Mouse (Mus musculus): ENCODE measurements around the gene Akap3. TPM values are rescaled to one million over a fixed set of nuclear protein-coding genes. Genes with fewer than 3 reads are reported as not detected.

The Akap3 gene
- not detected for polyA plus RNA-seq (2017; shearing (Covaris generic))

DNA sequence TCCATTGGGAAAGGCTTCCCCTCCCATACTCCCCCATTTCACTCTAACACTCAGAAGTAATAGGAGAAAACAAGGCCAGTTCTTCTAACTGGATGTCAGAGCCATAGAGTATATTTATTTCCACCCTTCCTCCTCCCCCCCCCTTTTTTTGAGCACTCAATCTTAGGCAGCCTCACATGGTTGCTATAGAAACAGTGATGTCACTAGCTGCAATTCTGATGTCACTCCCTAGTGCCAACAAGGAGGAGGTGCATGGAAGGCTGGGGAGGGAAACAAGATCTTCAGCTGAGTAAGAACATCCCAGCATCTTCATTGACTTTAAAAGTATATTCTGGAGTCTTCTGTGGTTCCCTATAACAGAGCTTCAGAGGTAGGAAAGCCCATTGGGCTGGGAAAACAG, at the start of gene Akap3:
Gene Akap3 (plus strand): TSS at position 218 of the 400 bp plus-strand sequence.

DNA sequence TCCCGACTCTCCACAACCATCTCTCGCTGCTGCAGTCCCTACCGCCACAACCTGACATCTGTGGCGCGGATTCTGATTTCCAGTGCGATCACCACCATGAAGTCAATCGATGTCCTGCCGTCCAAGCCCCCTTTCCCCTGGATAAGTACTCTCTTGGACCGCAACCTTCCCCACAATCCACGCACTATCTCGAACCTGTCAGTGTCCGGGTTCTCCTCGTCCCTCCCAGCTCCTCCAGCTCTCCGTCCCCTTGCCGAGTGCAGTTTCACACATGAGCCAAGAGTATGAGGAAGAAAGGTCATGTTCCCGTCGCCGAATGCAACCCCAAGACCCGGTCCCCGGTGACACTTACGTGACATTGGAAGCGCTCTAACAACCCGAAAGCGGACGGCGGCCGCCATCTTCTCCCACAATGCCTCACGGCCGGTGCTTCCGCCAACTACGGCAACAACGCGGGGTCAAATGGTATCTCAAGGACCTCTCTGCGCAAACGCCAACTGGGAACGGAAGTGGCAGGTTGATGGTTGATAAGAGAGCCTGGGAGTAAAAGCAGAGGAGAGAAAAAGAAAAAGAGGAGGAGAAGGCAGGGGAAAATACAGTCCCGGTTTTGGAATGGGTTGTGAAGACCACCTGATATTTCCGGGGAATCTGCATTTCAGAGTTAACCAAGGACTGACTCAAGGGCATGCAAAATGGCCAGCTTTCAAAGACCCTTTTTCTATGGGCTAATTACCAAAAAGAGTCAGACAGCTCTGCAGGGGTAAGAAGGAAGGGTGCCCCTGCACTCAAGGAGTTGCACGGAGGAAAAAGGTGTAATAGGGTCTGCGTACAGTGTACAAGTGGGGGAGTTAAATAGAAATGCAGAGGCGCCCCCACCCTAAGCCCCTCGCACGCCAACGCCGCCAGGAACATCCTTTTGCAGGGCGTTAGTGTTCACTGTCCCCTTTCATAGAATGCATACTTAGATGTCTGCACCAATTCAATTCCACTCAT, 3.9 kb upstream of the Akap3 start, which contains the start of gene Ndufa9:
Gene Ndufa9 (minus strand): TSS at position 425 of the 993 bp plus-strand sequence.

GRCm38 (mm10) chr6:126921111-126921881, 68.4 kb downstream of the Akap3 start, which contains the start of gene Dyrk4:
Dyrk4 (minus strand) TSS chr6:126921839.

Other genes with a start within 250 kb of the Akap3 start
- 0.48 TPM for gene Kcna1, start 206.7 kb upstream of the Akap3 start, polyA plus RNA-seq (2017; shearing (Covaris generic))
- not detected for gene Kcna6, start 112.4 kb upstream of the Akap3 start, polyA plus RNA-seq (2017; shearing (Covaris generic))
- 116 TPM for gene Ndufa9, start 4.0 kb upstream of the Akap3 start, polyA plus RNA-seq (2017; shearing (Covaris generic))
- not detected for gene Dyrk4, start 68.7 kb downstream of the Akap3 start, polyA plus RNA-seq (2017; shearing (Covaris generic))
- gene Rad51ap1, start 86.5 kb downstream of the Akap3 start, polyA plus RNA-seq (2017; shearing (Covaris generic)) = 2.1 TPM
- gene D6Wsu163e, start 86.9 kb downstream of the Akap3 start, polyA plus RNA-seq (2017; shearing (Covaris generic)) = 9.3 TPM
- gene Fgf6, start 162.5 kb downstream of the Akap3 start, polyA plus RNA-seq (2017; shearing (Covaris generic)) = not detected
- gene Fgf23, start 219.8 kb downstream of the Akap3 start, polyA plus RNA-seq (2017; shearing (Covaris generic)) = not detected